Mouse (Mus musculus) testis, adult 2 months (tissue): ENCODE results near the gene Akt3. TPM values are rescaled to one million over a fixed set of nuclear protein-coding genes. Genes with fewer than 3 reads are reported as not detected.

Experiments
- H3K27ac ChIP-seq: fragments of 200-500 bp; 2 replicates; pipeline ENCODE4 v1.5.1; 2012; ENCODE audit warnings: low read depth, low read length; ENCODE audit not compliant: control insufficient read depth, insufficient read depth
- H3K27me3 ChIP-seq: fragments of 200-500 bp; 2 replicates; pipeline ENCODE4 v1.6.1; 2012; ENCODE audit warnings: mild to moderate bottlenecking, low read length, moderate library complexity; ENCODE audit not compliant: control insufficient read depth, insufficient read depth
- H3K36me3 ChIP-seq: fragments of 200-500 bp; 2 replicates; pipeline ENCODE4 v1.6.1; 2012; ENCODE audit warnings: mild to moderate bottlenecking, low read length; ENCODE audit not compliant: control insufficient read depth, insufficient read depth
- H3K4me1 ChIP-seq: fragments of 200-500 bp; 2 replicates; pipeline ENCODE4 v1.6.1; 2012; ENCODE audit warnings: low read length; ENCODE audit not compliant: control insufficient read depth, insufficient read depth
- H3K4me3 ChIP-seq: fragments of 200-500 bp; 2 replicates; pipeline ENCODE4 v1.5.1; 2012; ENCODE audit warnings: low read depth, mild to moderate bottlenecking, low read length, moderate library complexity, mixed read lengths; ENCODE audit not compliant: control insufficient read depth
- CTCF ChIP-seq: fragments of 200-500 bp; IDR thresholded peaks from 2 replicates; pipeline ENCODE4 v1.5.1; 2012; ENCODE audit warnings: low read depth, mild to moderate bottlenecking, inconsistent platforms, low read length, moderate library complexity; ENCODE audit not compliant: control insufficient read depth, insufficient read depth, insufficient replicate concordance
- POLR2A ChIP-seq: fragments of 200-500 bp; IDR thresholded peaks from 2 replicates; pipeline ENCODE4 v1.6.1; 2012; ENCODE audit warnings: low read depth, mild to moderate bottlenecking, inconsistent platforms, low read length, moderate library complexity; ENCODE audit not compliant: control insufficient read depth
- polyA plus RNA-seq: library from polyadenylated mRNA; depleted of rRNA; stranded (reverse); fragments of >200 nt; gene quantifications from 2 replicates; pipeline ENCODE4 v1.2.3, GENCODE M21; 2012; rRNA removed

Akt3 gene
- polyA plus RNA-seq = 5.4 and 6.2 TPM in 2 replicates

GRCm38 (mm10) chr1:177258034-177258342 lies at the start of gene Akt3:
Akt3 (minus strand) TSS chr1:177258203.
- peak within 1 kb of the TSS; percentile 89 for H3K27ac ChIP-seq
- peak within 1 kb of the TSS; percentile 92 for H3K4me3 ChIP-seq
- TF ChIP-seq CTCF (no peak), POLR2A (no peak)
- H3K4me1 ChIP-seq = peaks cover 6% of the 10 kb centered on the region
- H3K27me3 ChIP-seq = no peaks in the 10 kb centered on the region
- H3K36me3 ChIP-seq = no peaks in the 10 kb centered on the region

GRCm38 (mm10) chr1:177307549-177307948 lies 49.5 kb upstream of the Akt3 start:
- H3K27ac ChIP-seq = no peak overlapping the region
- H3K4me1 ChIP-seq = no peaks in the 10 kb centered on the region
- no peaks in the 10 kb centered on the region for H3K27me3 ChIP-seq
- H3K4me3 ChIP-seq = no peak overlapping the region
- no peak for TF ChIP-seq CTCF
- no peak for TF ChIP-seq POLR2A
- H3K36me3 ChIP-seq = no peaks in the 10 kb centered on the region

GRCm38 (mm10) chr1:177298231-177298630 lies 40.2 kb upstream of the Akt3 start:
- no peaks in the 10 kb centered on the region for H3K36me3 ChIP-seq
- no peaks in the 10 kb centered on the region for H3K27me3 ChIP-seq
- no peak overlapping the region for H3K27ac ChIP-seq
- H3K4me3 ChIP-seq = no peak overlapping the region
- H3K4me1 ChIP-seq = no peaks in the 10 kb centered on the region
- TF ChIP-seq POLR2A = no peak
- no peak for TF ChIP-seq CTCF

GRCm38 (mm10) chr1:177286764-177287163 lies 28.8 kb upstream of the Akt3 start:
- Histone ChIP-seq H3K4me1 (no peaks in the 10 kb centered on the region), H3K27me3 (no peaks in the 10 kb centered on the region), H3K36me3 (no peaks in the 10 kb centered on the region), H3K27ac (no peak overlapping the region), H3K4me3 (no peak overlapping the region)
- TF ChIP-seq POLR2A (no peak), CTCF (no peak)

- H3K4me3 ChIP-seq = no peak overlapping the region
- no peaks in the 10 kb centered on the region for H3K27me3 ChIP-seq
- H3K27ac ChIP-seq = no peak overlapping the region
- TF ChIP-seq POLR2A = no peak
- TF ChIP-seq CTCF = no peak
- H3K36me3 ChIP-seq = no peaks in the 10 kb centered on the region
- no peaks in the 10 kb centered on the region; the same call in 1 of the 2 replicates for H3K4me1 ChIP-seq
These were observed 23.9 kb upstream of the Akt3 start for GRCm38 (mm10) chr1:177281925-177282324.

GRCm38 (mm10) chr1:177277361-177277760 lies 19.4 kb upstream of the Akt3 start:
- Histone ChIP-seq H3K27ac (no peak overlapping the region), H3K36me3 (no peaks in the 10 kb centered on the region), H3K4me3 (no peak overlapping the region), H3K27me3 (no peaks in the 10 kb centered on the region), H3K4me1 (no peaks in the 10 kb centered on the region; the same call in 1 of the 2 replicates)
- no peak for TF ChIP-seq CTCF
- TF ChIP-seq POLR2A = no peak

GRCm38 (mm10) chr1:177267645-177268044 lies 9.6 kb upstream of the Akt3 start:
- Histone ChIP-seq H3K4me3 (no peak overlapping the region), H3K27me3 (no peaks in the 10 kb centered on the region), H3K27ac (no peak overlapping the region), H3K36me3 (no peaks in the 10 kb centered on the region), H3K4me1 (no peaks in the 10 kb centered on the region)
- TF ChIP-seq POLR2A (no peak), CTCF (no peak)

GRCm38 (mm10) chr1:177262926-177263325 lies 4.9 kb upstream of the Akt3 start:
- no peak overlapping the region for H3K4me3 ChIP-seq
- H3K4me1 ChIP-seq = peaks cover 4% of the 10 kb centered on the region
- no peak overlapping the region for H3K27ac ChIP-seq
- no peaks in the 10 kb centered on the region for H3K27me3 ChIP-seq
- TF ChIP-seq CTCF = no peak
- TF ChIP-seq POLR2A = no peak
- H3K36me3 ChIP-seq = no peaks in the 10 kb centered on the region
